Mouse (Mus musculus): ENCODE data around the gene Acad12.

- no peak for TF ChIP-seq CTCF (IDR thresholded peaks at IDR 0.05; ENCODE audit: low read depth, low read length)
- TF ChIP-seq EP300 (IDR thresholded peaks at IDR 0.05; ENCODE audit: insufficient read depth, low read depth, low read length) = no peak
Measured at GRCm38 (mm10) chr5:121585699-121586098, 33.0 kb downstream of the Acad12 start.
